Mouse (Mus musculus) liver, embryonic 14.5 days (tissue): ENCODE data around the gene Rnaseh1. TPM values are rescaled to one million over a fixed set of nuclear protein-coding genes. Genes with fewer than 3 reads are reported as not detected.

Source experiments
- ATAC-seq: fragments of 200-750 bp; cut with Nextera tagmentation; 2 replicates; pipeline ENCODE4 v1.8.0; 2017; ENCODE audit warnings: moderate number of reproducible peaks, mild to moderate bottlenecking, moderate library complexity; ENCODE audit not compliant: insufficient read depth
- DNase-seq, 3 experiments: peaks; one replicate each; pipeline ENCODE4 v3.0.0-alpha.2; 2012 to 2013; ENCODE audit warnings: low read depth in 3 of 3, low spot score in 3 of 3
- H3K27ac ChIP-seq: fragments of 300-500 bp; sonication (generic); 2 replicates; pipeline ENCODE4 v1.5.1; 2014; ENCODE audit warnings: moderate library complexity, mild to moderate bottlenecking, control low read depth, inconsistent platforms
- H3K27me3 ChIP-seq: fragments of 300-500 bp; sonication (generic); 2 replicates; pipeline ENCODE4 v1.6.1; 2014; ENCODE audit warnings: mild to moderate bottlenecking, low read length, moderate library complexity; ENCODE audit not compliant: control insufficient read depth, insufficient read depth
- H3K36me3 ChIP-seq: fragments of 300-500 bp; sonication (generic); replicated peaks from 2 replicates; pipeline ENCODE4 v1.6.1; 2014; ENCODE audit warnings: low read depth; ENCODE audit not compliant: control insufficient read depth, insufficient read depth
- H3K4me1 ChIP-seq, 2 experiments: fragments of 200-500 bp in 1 of 2; fragments of 300-500 bp in 1 of 2; sonication (generic) in 1 of 2; replicated peaks; 2 replicates each; pipeline ENCODE4 v1.6.1; 2012 to 2014; ENCODE audit warnings: antibody characterized with exemption in 1 of 2, inconsistent platforms in 1 of 2, low read length in 1 of 2; ENCODE audit not compliant: control insufficient read depth in 2 of 2, insufficient read depth in 2 of 2
- H3K4me2 ChIP-seq: fragments of 300-500 bp; sonication (generic); 2 replicates; pipeline ENCODE4 v1.6.1; 2014; ENCODE audit warnings: low read depth, mild to moderate bottlenecking, control low read depth, moderate library complexity
- H3K4me3 ChIP-seq, 2 experiments: fragments of 200-500 bp in 1 of 2; fragments of 300-500 bp in 1 of 2; sonication (generic) in 1 of 2; 2 replicates each; pipeline ENCODE4 v1.5.1; 2012 to 2014; ENCODE audit warnings: low read depth in 2 of 2, low read length in 2 of 2, mild to moderate bottlenecking in 2 of 2, control low read depth in 1 of 2, inconsistent platforms in 1 of 2, moderate library complexity in 1 of 2; ENCODE audit not compliant: insufficient read depth in 1 of 2
- H3K9ac ChIP-seq: fragments of 300-500 bp; sonication (generic); replicated peaks from 2 replicates; pipeline ENCODE4 v1.6.1; 2014; ENCODE audit warnings: mild to moderate bottlenecking, control low read depth, moderate library complexity
- H3K9me3 ChIP-seq: fragments of 300-500 bp; sonication (generic); 2 replicates; pipeline ENCODE4 v1.6.1; 2016; ENCODE audit warnings: low read length, mixed read lengths; ENCODE audit not compliant: control insufficient read depth
- CTCF ChIP-seq: IDR thresholded peaks from 2 replicates; pipeline ENCODE4 v1.5.1; 2016; ENCODE audit warnings: antibody characterized with exemption, low read depth, control low read depth
- EP300 ChIP-seq: IDR thresholded peaks from 2 replicates; pipeline ENCODE4 v1.6.1; 2016; ENCODE audit warnings: antibody characterized with exemption, low read depth
- WGBS: fragments of 180-500 bp; shearing (Covaris S2); extraction: QIAGEN DNeasy Blood & Tissue Kit; methylation state at CpG from one replicate; pipeline ENCODE4 v1.1.7; 2014; ENCODE audit not compliant: insufficient replicate concordance; 5-methylcytosine and 5-hydroxymethylcytosine counted together
- polyA plus RNA-seq, 2 experiments: library from polyadenylated mRNA; depleted of rRNA in 1 of 2; stranded (reverse) in 1 of 2; unstranded in 1 of 2; fragments of >200 nt; fragmentation: Nextera tagmentation in 1 of 2; extraction: Ambion mirVana in 1 of 2; gene quantifications; 2 replicates each; pipeline versions ENCODE4 v1.2.1 to v1.2.3; 2012 to 2014

Rnaseh1 gene
- polyA plus RNA-seq, 2 experiments: 9.3 to 9.7 TPM

GRCm38 (mm10) chr12:28693738-28694137 is 44.3 kb downstream of the Rnaseh1 start:
- peaks cover 15% of the 10 kb centered on the region for H3K36me3 ChIP-seq
- no peak for DNase-seq
- no peak overlapping the region for H3K4me2 ChIP-seq
- WGBS: 54% methylated on average over 3 of the region's 3 CpGs
- ATAC-seq: no peak
- no peak overlapping the region for H3K27ac ChIP-seq
- no peaks in the 10 kb centered on the region for H3K27me3 ChIP-seq
- no peak overlapping the region for H3K4me3 ChIP-seq
- no peak for TF ChIP-seq CTCF
- TF ChIP-seq EP300: no peak
- H3K9ac ChIP-seq: no peak overlapping the region
- H3K9me3 ChIP-seq: no peaks in the 10 kb centered on the region
- H3K4me1 ChIP-seq: no peaks in the 10 kb centered on the region; a peak in 1 of 4 replicates

- WGBS: 76% methylated on average over 2 of the region's 2 CpGs
- Histone ChIP-seq H3K4me2 (no peak overlapping the region), H3K27me3 (no peaks in the 10 kb centered on the region), H3K9me3 (no peaks in the 10 kb centered on the region), H3K4me3 (no peak overlapping the region), H3K4me1 (no peaks in the 10 kb centered on the region; a peak in 1 of 4 replicates), H3K27ac (no peak overlapping the region), H3K9ac (no peak overlapping the region), H3K36me3 (peaks cover 15% of the 10 kb centered on the region)
- ATAC-seq: no peak
- TF ChIP-seq EP300: no peak
- no peak for TF ChIP-seq CTCF
- DNase-seq: no peak
Observed at GRCm38 (mm10) chr12:28694231-28694630, 44.8 kb downstream of the Rnaseh1 start.

- no peak overlapping the region for H3K27ac ChIP-seq
- H3K9ac ChIP-seq: no peak overlapping the region
- H3K27me3 ChIP-seq: no peaks in the 10 kb centered on the region
- WGBS: 78% methylated on average over 7 of the region's 7 CpGs
- H3K4me3 ChIP-seq: no peak overlapping the region
- ATAC-seq (no peak), DNase-seq (no peak)
- no peaks in the 10 kb centered on the region for H3K9me3 ChIP-seq
- peaks cover 10% of the 10 kb centered on the region for H3K36me3 ChIP-seq
- no peak for TF ChIP-seq EP300
- H3K4me2 ChIP-seq: no peak overlapping the region
- H3K4me1 ChIP-seq: no peaks in the 10 kb centered on the region; a peak in 1 of 4 replicates
Observed at GRCm38 (mm10) chr12:28694776-28695175, 45.4 kb downstream of the Rnaseh1 start.

DNA sequence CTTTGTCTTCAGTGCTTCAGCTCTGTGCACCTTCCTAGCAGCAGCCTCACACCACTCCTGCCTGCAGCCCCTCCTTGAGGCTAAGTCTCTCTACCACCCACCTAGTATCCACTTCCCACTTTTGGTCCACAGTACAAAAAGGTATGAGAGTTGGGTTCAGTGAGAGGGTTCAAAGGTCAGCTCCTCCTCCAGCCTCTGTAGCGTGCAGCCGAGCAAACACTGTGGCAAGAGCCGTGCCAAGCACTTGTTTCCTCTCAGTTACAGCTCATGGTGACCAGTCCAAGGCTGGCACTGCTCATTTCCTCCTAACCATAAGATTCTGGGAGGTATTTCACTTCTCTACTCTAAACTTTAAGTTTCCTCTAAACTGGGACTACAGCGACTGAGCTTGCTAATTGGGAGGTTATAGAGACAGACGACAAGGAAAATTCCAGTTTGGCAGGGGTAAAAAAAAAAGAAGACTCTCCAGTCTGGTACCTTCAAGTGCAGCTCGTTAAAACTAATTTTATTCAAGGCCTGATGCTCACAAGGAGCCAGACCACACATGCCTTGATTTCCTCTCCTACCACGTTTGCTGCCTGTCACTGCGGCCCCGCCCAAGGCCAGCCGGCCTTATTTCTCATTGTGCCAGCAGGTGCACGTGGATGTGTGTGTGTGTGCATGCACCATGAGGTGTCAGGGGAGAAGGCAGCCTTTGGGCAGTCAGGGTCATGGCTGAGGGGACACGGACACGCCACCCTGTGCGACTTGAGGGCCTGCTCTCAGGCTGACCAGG is 48.6 kb downstream of the Rnaseh1 start:
- ATAC-seq: peak; percentile 19; the same call in 1 of the 2 replicates
- TF ChIP-seq EP300: no peak
- TF ChIP-seq CTCF: no peak
- Histone ChIP-seq H3K4me1 (no peaks in the 10 kb centered on the region; a peak in 1 of 4 replicates), H3K27ac (no peak overlapping the region), H3K27me3 (no peaks in the 10 kb centered on the region), H3K9ac (no peak overlapping the region), H3K4me2 (no peak overlapping the region), H3K9me3 (no peaks in the 10 kb centered on the region), H3K36me3 (no peaks in the 10 kb centered on the region; the same call in 1 of the 2 replicates), H3K4me3 (no peak overlapping the region)
- no peak for DNase-seq
- 80% methylated on average over 14 of the region's 14 CpGs for WGBS

DNA sequence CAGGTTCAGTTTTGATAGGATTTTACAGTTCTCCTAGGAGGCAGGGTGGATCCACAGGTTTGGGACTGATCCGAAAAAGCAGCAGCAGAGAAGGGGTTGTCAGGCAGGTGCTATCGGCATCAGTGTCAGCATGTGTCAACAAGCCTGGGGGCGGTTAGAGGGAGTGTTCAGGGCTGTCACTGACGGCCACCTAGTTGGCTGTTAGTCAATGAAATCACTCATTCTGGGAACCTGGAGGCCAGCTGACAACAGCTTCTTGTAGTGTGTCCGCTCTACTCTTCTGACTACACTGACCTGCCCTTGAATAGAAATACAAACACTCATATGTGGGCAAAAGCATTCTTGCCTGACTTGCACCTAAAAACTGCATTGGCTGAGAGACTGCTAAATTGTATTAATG is 49.7 kb downstream of the Rnaseh1 start:
- Histone ChIP-seq H3K27ac (no peak overlapping the region), H3K27me3 (no peaks in the 10 kb centered on the region), H3K36me3 (no peaks in the 10 kb centered on the region; the same call in 1 of the 2 replicates), H3K4me3 (no peak overlapping the region), H3K9ac (no peak overlapping the region), H3K9me3 (no peaks in the 10 kb centered on the region), H3K4me1 (no peaks in the 10 kb centered on the region; a peak in 1 of 4 replicates), H3K4me2 (no peak overlapping the region)
- ATAC-seq (peak; percentile 34; the same call in 1 of the 2 replicates), DNase-seq (no peak)
- 68% methylated on average over 5 of the region's 5 CpGs for WGBS
- no peak for TF ChIP-seq CTCF
- TF ChIP-seq EP300: no peak
